Mouse (Mus musculus): Measurements from ENCODE around the gene Gfod2. TPM values are rescaled to one million over a fixed set of nuclear protein-coding genes. Genes with fewer than 3 reads are reported as not detected.
A peak's percentile ranks its signal among the peaks of the same experiment; 100 is the strongest.

The Gfod2 gene
- total RNA-seq, 2 experiments from 2014 or later = 3.6 to 3.7 TPM

DNA sequence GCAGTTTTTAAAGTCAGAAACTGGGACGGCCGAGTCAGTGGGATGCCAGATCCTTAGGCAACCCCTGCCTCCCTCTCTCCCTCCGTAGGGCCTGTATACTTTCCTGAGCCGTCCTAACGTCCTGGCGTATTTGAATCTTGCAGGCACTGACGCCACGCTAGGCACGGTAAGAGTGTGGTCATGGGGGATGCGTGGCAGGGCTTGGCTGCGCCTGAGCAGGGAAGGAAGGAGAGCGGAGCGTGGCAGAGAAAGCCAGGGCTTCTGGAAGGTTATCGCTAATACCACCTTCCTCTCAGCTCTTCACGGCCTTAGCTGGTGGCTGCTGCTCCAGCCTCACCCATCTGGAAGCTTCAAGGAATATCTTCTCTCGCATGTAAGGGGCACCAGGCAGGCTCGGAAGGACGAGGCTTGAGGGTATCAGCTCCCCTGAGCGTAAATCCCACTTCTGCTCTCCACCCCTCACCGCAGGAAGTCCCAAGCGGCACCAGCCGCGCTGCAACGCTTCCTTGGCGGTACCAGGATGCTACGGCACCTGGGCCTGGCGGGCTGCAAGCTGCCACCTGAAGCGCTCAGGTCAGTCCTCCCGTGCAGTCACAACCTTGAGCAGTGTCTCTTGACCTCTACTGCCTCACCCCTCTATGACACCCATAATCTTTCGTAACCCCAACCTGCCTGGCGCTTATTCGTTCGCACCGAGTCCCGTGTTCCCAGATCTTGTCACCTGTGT, 69.0 kb downstream of the Gfod2 start:
- intact Hi-C loops (cut with DNase I) = loop anchor here (5.0 kb wide), 1 partner anchor 52 kb away; the partner anchor contains the start of genes Agrp and Ctcf
- DNase-seq = no peak

DNA sequence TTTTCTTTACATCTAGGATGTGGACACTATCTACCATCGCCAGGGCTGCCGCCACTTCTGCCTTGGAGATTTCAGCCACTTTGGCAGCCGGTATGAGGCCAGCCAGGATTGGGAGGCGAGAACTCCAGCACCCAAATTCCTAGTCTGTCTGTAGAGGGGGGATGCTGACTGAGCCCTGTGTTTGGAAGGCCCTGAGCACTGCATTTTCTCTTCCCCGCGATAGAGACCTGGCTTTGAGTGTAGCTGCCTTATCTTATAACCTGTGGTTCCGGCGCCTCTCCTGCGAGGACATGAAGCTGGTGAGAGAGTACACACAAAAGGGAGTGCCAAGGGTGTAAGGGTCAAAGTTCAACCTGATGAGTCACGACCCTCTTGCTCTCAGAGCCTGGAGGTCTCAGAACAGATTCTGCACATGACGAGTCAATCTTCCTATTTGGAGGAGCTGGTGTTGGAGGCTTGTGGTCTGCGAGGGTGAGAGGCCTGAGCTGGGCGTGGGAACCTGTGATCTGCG, 70.2 kb downstream of the Gfod2 start:
- intact Hi-C loops (cut with DNase I) = loop anchor here (5.0 kb wide), 1 partner anchor 51 kb away; the partner anchor contains the start of genes Agrp and Ctcf
- no peak for DNase-seq

DNA sequence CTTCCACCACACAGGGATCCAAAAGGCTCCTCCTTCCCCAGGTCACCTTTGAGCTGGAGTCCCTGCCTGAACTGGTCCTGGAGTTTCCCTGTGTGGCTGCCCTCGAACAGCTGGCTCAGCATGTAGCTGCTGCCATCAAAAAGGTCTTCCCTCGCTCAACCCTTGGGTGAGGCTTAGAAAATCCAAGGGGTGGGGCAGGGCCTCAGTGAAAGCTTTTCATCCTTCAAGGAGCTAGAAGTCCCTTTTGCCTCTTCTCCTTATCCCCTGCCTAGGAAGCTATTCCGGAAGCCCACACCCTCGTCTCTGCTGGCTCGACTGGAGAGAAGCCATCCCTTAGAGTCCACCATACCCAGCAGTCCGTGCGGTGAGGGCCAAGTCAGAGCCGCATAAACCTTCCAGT, 71.0 kb downstream of the Gfod2 start:
- intact Hi-C loops (cut with DNase I) = loop anchor here (5.0 kb wide), 1 partner anchor 50 kb away; the partner anchor contains the start of genes Agrp and Ctcf

DNA sequence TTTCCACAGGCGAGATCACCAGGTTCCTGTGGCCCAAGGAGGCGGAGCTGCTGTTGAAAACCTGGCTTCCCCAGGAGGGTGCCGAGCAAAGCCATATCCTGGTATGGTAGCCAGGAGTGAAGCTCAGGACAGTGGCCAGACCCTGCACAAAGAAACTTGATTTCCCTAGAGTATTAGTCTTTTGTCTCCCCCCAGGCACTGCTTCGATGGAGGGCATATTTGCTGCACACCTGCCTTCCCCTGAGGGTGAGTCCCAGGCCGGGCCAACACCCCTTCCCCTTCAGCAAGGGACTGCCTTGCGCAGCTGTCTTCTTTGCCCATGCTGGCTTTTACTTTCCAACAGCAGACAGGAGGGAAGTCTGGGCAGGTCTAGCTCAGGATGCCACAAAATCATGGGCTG, 71.9 kb downstream of the Gfod2 start:
- intact Hi-C loops (cut with DNase I) = loop anchor here (5.0 kb wide), 1 partner anchor 49 kb away; the partner anchor contains the start of genes Agrp and Ctcf
- no peak for DNase-seq

More for the DNA sequence above, 71.0 kb downstream of the Gfod2 start:
- DNase-seq = no peak

DNA sequence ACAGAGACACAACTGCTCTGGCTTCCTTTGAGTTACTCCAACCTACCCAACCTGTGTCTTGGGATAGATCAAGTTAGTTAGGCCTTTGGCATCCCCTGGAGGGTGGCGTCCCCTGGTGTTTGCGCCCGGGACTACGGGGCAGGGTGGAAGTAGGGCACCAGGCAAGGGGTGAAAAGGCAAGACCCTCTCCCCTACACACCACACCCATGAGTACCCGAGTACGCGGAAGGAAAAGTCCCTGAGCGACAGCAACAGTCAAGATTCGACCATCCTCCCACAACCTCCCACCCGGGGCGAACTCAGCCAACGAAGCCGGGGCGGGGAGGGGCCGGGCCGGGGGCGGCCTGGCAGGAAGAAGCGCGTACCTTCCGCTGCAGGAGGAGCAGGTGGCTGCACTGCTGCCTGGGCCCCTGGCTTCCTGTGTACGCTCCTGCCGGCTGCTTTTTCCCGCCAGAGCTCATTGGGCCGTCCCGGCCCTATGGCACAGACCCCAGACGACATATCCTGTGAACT, 72.6 kb downstream of the Gfod2 start, which contains the start of gene Carmil2:
Gene Carmil2 (plus strand): TSS at position 479 of the 513 bp plus-strand sequence.
- peak; percentile 66 to 81 for DNase-seq
- intact Hi-C loops (cut with DNase I) = loop anchor here (2.0 to 5.0 kb wide), 3 partner anchors 49 to 119 kb away; partner anchors contain the start of genes Agrp, Atp6v0d1 and Ctcf

DNA sequence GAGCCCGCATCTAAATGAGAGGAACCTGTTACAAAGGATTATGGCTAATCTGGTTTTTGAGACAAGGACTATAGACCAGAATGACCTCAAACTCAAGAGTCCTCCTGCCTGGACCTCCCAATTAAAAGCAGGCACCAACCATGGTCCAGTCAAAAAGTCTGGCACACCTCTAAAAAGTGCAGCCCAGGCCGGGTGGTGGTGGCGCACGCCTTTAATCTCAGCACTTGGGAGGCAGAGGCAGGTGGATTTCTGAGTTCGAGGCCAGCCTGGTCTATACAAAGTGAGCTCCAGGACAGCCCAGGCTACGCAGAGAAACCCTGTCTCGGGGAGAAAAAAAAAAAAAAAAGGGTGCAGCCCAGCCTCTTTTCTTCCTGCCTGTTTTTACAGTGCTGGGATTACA, 73.1 kb downstream of the Gfod2 start:
- intact Hi-C loops (cut with DNase I) = loop anchor here (2.0 to 5.0 kb wide), 3 partner anchors 48 to 119 kb away; partner anchors contain the start of genes Agrp, Atp6v0d1 and Ctcf
- no peak for DNase-seq

DNA sequence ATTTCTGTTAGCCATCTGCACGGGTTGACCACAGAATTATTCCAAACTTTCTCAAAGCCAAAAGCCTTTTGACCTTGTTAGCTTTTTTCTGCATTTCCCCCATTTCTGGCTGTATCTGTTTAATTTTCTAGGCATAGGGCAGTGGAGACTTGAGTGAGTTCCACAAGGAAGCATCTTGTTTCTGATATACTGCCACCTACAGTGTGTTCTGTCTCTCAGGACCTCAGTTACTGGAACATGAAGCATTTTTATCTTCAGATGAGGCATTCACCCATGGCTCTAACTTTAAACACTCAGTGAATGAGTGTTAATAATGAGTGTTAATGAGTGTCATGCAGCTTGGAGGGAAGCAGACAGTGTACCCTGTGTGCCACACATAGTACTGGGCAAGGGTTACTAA, 80.6 kb downstream of the Gfod2 start:
- no peak for DNase-seq
- intact Hi-C loops (cut with DNase I) = no loop called here

Other genes starting within 250 kb of the Gfod2 start
- 1 to 10 TPM in 1 of 2 experiments, under 1 TPM in 1; 0.53 to 1.0 TPM for gene Hsd11b2, start 239.9 kb downstream of the Gfod2 start, total RNA-seq (2021)
- gene Atp6v0d1, start 192.6 kb downstream of the Gfod2 start, total RNA-seq (2021) = 10 to 100 TPM; 57.2 to 57.8 TPM
- gene Ripor1, start 153.4 kb downstream of the Gfod2 start, total RNA-seq (2021) = 10 to 100 TPM; 46.0 to 49.0 TPM
- gene Ctcf, start 122.1 kb downstream of the Gfod2 start, total RNA-seq (2021) = 10 to 100 TPM; 43.8 to 44.6 TPM
- not detected for gene Agrp, start 121.3 kb downstream of the Gfod2 start, total RNA-seq (2021)
- 1 to 10 TPM in 1 of 2 experiments, under 1 TPM in 1; 0.69 to 5.7 TPM for gene Carmil2, start 72.4 kb downstream of the Gfod2 start, total RNA-seq (2021)
- gene Acd, start 57.6 kb downstream of the Gfod2 start, total RNA-seq (2021) = 10 to 100 TPM; 13.8 to 16.9 TPM
- gene Pard6a, start 57.5 kb downstream of the Gfod2 start, total RNA-seq (2021) = 1 to 10 TPM; 7.8 to 9.1 TPM
- not detected for gene 4933405L10Rik, start 51.0 kb downstream of the Gfod2 start, total RNA-seq (2021)
- gene Enkd1, start 50.5 kb downstream of the Gfod2 start, total RNA-seq (2021) = 1 to 10 TPM; 2.4 to 2.5 TPM
- 10 to 100 TPM; 23.1 to 24.7 TPM for gene Ranbp10, start 68.7 kb upstream of the Gfod2 start, total RNA-seq (2021)
- under 1 TPM in 1 of 2 experiments, not detected in 1; 0.38 TPM for gene Tsnaxip1, start 69.1 kb upstream of the Gfod2 start, total RNA-seq (2021)
- 1 to 10 TPM; 3.2 to 4.2 TPM for gene Cenpt, start 94.6 kb upstream of the Gfod2 start, total RNA-seq (2021)
- gene Thap11, start 96.5 kb upstream of the Gfod2 start, total RNA-seq (2021) = 10 to 100 TPM; 27.5 to 29.1 TPM
- gene Nutf2, start 101.9 kb upstream of the Gfod2 start, total RNA-seq (2021) = 10 to 100 TPM; 27.2 to 34.3 TPM
- 10 to 100 TPM; 26.8 to 28.4 TPM for gene Edc4, start 122.2 kb upstream of the Gfod2 start, total RNA-seq (2021)
- under 1 TPM in 1 of 2 experiments, not detected in 1; 0.54 TPM for gene Nrn1l, start 134.9 kb upstream of the Gfod2 start, total RNA-seq (2021)
- 10 to 100 TPM; 16.9 to 17.6 TPM for gene Pskh1, start 141.8 kb upstream of the Gfod2 start, total RNA-seq (2021)
- gene Ctrl, start 175.2 kb upstream of the Gfod2 start, total RNA-seq (2021) = under 1 TPM; 0.46 to 0.55 TPM
- gene Psmb10, start 179.8 kb upstream of the Gfod2 start, total RNA-seq (2021) = 10 to 100 TPM; 57.6 to 66.5 TPM
- gene Lcat, start 184.7 kb upstream of the Gfod2 start, total RNA-seq (2021) = 1 to 10 TPM; 1.0 to 1.3 TPM
- 10 to 100 TPM; 50.8 to 52.0 TPM for gene Slc12a4, start 207.4 kb upstream of the Gfod2 start, total RNA-seq (2021)
- gene Dpep3, start 220.8 kb upstream of the Gfod2 start, total RNA-seq (2021) = not detected
- gene Dus2, start 232.7 kb upstream of the Gfod2 start, total RNA-seq (2021) = 1 to 10 TPM; 7.4 to 7.8 TPM
- gene Dpep2nb, start 247.3 kb upstream of the Gfod2 start, total RNA-seq (2021) = not detected

Measured in heart, postnatal 14 days (tissue).